Mouse (Mus musculus) megakaryocyte, embryonic 14.5 days (primary cell): ENCODE data around the gene Vezt. TPM values are rescaled to one million over a fixed set of nuclear protein-coding genes. Genes with fewer than 3 reads are reported as not detected.

ENCODE experiments used
- H3K27me3 ChIP-seq: replicated peaks from 2 replicates; pipeline ENCODE3; 2012; ENCODE audit warnings: inconsistent platforms
- H3K36me3 ChIP-seq: replicated peaks from 2 replicates; pipeline ENCODE3; 2012; ENCODE audit warnings: low read length, inconsistent platforms, mixed read lengths
- H3K4me1 ChIP-seq: 2 replicates; pipeline ENCODE4 v1.6.1; 2012; ENCODE audit warnings: inconsistent platforms
- H3K4me3 ChIP-seq: replicated peaks from 2 replicates; pipeline ENCODE3; 2012; ENCODE audit warnings: moderate library complexity, mild to moderate bottlenecking, inconsistent platforms
- H3K9me3 ChIP-seq: 2 replicates; pipeline ENCODE4 v1.6.1; 2012; ENCODE audit warnings: inconsistent platforms
- FLI1 ChIP-seq: IDR thresholded peaks from 2 replicates; pipeline ENCODE4 v1.6.1; 2012; ENCODE audit warnings: low read length, inconsistent platforms, mixed read lengths
- GATA1 ChIP-seq: IDR thresholded peaks from 3 replicates; pipeline ENCODE4 v1.6.1; 2012; ENCODE audit warnings: mixed read lengths, low read length, inconsistent platforms, borderline replicate concordance
- polyA plus RNA-seq: library from polyadenylated mRNA; stranded (reverse); fragments of >175 nt; gene quantifications from 2 replicates; pipeline ENCODE4 v1.2.3, GENCODE M21; 2012; ENCODE audit warnings: low replicate concordance; ENCODE audit not compliant: insufficient read depth

Vezt gene
- polyA plus RNA-seq, 1 experiment, result 1.7 TPM

DNA sequence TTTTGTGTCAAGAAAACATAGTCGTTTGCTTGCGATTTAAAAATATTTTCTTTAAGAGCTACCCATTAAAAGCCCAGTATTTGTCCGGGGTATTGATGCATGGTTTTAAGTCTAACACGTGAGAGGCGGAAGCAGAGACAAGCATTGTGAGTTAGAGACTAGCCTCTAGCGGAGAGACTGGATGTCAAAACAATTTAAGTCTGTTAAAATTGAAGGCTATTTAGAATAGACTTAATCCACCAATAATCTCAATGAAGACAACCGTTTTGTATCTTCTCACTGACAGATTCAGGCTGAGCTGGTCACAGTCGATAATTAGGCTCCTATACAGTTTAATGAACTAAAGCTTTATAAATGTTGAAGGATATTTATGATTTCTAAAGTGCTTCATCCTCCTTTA is 95.9 kb downstream of the Vezt start:
- no peaks in the 10 kb centered on the region for H3K36me3 ChIP-seq
- TF ChIP-seq GATA1 (no peak), FLI1 (no peak)
- H3K27me3 ChIP-seq, result peaks cover 2% of the 10 kb centered on the region
- H3K4me1 ChIP-seq, result no peaks in the 10 kb centered on the region
- no peak overlapping the region for H3K4me3 ChIP-seq
- no peaks in the 10 kb centered on the region for H3K9me3 ChIP-seq

DNA sequence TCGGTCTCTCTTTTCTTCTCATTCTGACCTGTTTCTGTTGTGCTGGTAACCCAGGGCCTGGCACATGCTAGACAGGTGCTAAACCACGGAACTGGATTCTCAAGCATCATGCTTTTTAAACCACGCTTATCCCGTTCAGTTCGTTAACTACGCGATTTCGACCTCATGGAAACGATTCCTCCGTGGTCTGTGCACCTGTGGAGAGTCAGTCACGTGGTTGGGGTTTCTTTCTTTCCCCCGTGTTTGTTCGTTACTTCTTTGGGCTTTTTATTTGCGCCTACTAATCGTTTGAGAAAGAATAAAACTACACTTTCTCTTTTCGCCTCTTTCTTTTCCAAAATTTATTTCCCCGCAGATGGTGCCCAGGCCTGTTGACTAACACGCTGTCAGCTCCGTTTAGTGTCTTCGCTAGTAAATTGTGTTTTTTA is 96.8 kb downstream of the Vezt start:
- Histone ChIP-seq H3K4me1 (no peaks in the 10 kb centered on the region), H3K4me3 (no peak overlapping the region), H3K9me3 (no peaks in the 10 kb centered on the region), H3K27me3 (peaks cover 2% of the 10 kb centered on the region), H3K36me3 (no peaks in the 10 kb centered on the region)
- TF ChIP-seq GATA1 (no peak), FLI1 (no peak)

- no peaks in the 10 kb centered on the region for H3K9me3 ChIP-seq
- no peaks in the 10 kb centered on the region for H3K36me3 ChIP-seq
- TF ChIP-seq FLI1 (no peak), GATA1 (no peak)
- no peaks in the 10 kb centered on the region for H3K4me1 ChIP-seq
- H3K4me3 ChIP-seq, result no peak overlapping the region
- H3K27me3 ChIP-seq, result no peaks in the 10 kb centered on the region
Measured at GRCm38 (mm10) chr10:93933980-93934379, 101.6 kb downstream of the Vezt start.

- no peaks in the 10 kb centered on the region for H3K27me3 ChIP-seq
- no peak overlapping the region for H3K4me3 ChIP-seq
- no peaks in the 10 kb centered on the region for H3K4me1 ChIP-seq
- no peaks in the 10 kb centered on the region for H3K9me3 ChIP-seq
- TF ChIP-seq FLI1 (no peak), GATA1 (no peak)
- H3K36me3 ChIP-seq, result no peaks in the 10 kb centered on the region
Measured at GRCm38 (mm10) chr10:93932861-93933260, 102.8 kb downstream of the Vezt start.

DNA sequence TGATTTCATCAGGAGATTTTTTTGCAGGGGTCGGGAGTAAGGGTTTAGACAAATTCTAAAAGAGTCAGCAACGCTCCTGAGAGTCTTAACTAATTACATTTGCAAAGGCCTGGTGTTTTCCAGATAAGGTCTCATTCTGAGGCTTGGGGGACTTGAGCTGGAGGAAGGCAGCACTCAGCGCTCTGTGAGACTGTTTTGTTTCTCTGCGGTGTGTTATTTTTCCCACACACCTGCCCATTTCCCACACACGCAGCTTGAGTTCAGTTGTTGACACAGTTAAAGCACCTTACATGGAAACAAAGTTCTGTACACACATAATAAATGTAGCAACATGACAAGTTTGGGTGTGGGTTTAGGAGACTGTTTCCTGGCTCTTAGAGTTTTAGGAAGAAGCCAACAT is 103.6 kb downstream of the Vezt start:
- no peaks in the 10 kb centered on the region for H3K27me3 ChIP-seq
- H3K9me3 ChIP-seq, result peaks cover 7% of the 10 kb centered on the region
- no peaks in the 10 kb centered on the region for H3K36me3 ChIP-seq
- no peaks in the 10 kb centered on the region for H3K4me1 ChIP-seq
- TF ChIP-seq FLI1, result no peak
- no peak for TF ChIP-seq GATA1
- no peak overlapping the region for H3K4me3 ChIP-seq

DNA sequence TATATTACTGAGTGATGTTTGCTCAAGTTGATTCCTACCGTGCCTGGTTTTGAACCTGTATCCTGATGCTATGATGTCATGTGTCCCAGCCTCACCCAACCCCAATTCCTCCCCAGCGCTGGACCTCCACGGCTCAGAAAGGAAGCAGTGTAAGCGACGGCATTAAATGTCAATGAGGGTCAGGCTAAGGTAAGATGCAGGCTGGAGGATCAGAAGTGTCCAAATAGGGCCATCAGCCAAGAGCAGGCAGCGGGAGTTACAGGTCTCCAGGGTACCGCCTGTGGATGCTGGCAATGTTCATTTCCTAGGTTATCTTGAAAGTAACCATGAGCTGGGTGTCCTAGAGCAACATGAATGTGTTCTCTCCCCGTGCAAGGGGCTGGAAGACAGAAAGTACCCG is 104.2 kb downstream of the Vezt start:
- no peaks in the 10 kb centered on the region for H3K36me3 ChIP-seq
- no peaks in the 10 kb centered on the region for H3K4me1 ChIP-seq
- TF ChIP-seq FLI1 (no peak), GATA1 (no peak)
- H3K27me3 ChIP-seq, result no peaks in the 10 kb centered on the region
- H3K9me3 ChIP-seq, result peaks cover 9% of the 10 kb centered on the region
- H3K4me3 ChIP-seq, result no peak overlapping the region

DNA sequence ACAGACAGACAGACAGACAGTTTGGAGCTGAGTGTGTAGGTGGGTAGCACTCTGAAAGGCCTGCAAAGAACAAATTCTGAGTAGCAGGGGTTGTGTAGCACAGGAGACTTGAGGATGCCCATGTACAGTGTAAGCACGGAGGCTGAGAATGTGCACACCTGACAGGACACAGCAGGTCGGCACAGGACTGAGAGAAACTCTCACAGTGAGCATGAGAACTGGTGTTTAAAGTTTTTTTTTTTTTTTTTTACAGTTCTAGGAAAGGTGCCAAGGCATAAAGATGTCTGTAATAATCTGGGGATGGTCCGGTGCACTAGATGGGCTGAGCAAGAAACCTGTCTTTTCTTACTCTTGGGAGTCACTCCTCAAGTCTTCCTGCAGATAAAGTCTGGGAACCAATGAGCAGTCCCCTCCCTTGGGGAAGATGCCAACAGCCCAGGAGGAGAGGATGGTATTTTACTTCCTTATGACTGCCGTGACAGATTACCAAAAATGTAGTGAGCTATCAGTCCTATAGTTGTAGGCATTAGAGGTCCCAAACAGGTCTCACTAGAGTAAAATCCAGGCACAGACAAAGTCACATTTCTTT is 105.3 kb downstream of the Vezt start:
- no peak for TF ChIP-seq GATA1
- TF ChIP-seq FLI1, result no peak
- Histone ChIP-seq H3K27me3 (no peaks in the 10 kb centered on the region), H3K4me3 (no peak overlapping the region), H3K36me3 (no peaks in the 10 kb centered on the region), H3K9me3 (peaks cover 9% of the 10 kb centered on the region), H3K4me1 (no peaks in the 10 kb centered on the region)

- Histone ChIP-seq H3K9me3 (peaks cover 9% of the 10 kb centered on the region), H3K4me1 (no peaks in the 10 kb centered on the region), H3K36me3 (no peaks in the 10 kb centered on the region), H3K27me3 (no peaks in the 10 kb centered on the region), H3K4me3 (no peak overlapping the region)
- TF ChIP-seq GATA1, result no peak
- no peak for TF ChIP-seq FLI1
Measured at GRCm38 (mm10) chr10:93924666-93925065, 111.0 kb downstream of the Vezt start.

DNA sequence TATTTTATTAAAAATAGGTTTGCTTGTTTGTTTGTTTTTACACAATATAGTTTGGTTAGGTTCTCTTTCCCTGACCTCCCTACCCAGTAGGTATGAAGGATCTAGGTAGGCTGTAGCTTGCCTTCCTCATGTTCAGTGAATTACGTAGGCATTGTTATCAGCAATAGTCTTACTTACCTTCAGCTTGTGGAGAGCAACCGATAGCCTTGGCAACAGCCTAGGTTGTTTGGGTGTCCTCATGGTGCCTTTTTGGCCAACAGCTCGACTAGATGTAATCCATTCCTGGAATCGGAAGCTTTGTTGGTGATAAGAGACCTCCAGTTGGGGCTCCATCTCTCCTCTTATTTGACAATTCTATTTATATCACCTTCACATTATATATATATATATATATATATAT is 114.5 kb downstream of the Vezt start:
- Histone ChIP-seq H3K36me3 (no peaks in the 10 kb centered on the region), H3K4me1 (peaks cover 14% of the 10 kb centered on the region), H3K4me3 (no peak overlapping the region), H3K27me3 (peaks cover 2% of the 10 kb centered on the region), H3K9me3 (no peaks in the 10 kb centered on the region)
- TF ChIP-seq GATA1, result no peak
- no peak for TF ChIP-seq FLI1

DNA sequence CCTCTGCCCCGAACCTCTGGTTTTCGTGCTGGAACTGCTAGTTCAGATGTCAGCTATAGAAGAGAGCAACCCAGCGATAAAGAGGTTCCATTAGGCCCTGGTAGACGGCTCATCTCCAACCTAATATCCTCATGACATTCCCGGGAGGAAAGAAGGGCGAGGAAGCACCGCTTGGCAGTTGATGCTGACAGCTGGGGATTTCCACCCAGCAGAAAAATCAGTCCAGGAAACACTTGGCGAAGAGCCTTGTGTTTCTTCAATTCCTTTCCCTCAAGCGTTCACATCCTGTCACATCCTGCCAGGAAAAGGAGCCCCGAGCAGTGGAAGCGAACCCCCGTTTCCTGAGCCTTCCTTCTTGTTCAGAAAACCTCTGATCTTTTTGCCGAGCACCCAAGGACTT is 116.4 kb downstream of the Vezt start:
- TF ChIP-seq GATA1, result no peak
- Histone ChIP-seq H3K27me3 (peaks cover 2% of the 10 kb centered on the region), H3K36me3 (no peaks in the 10 kb centered on the region), H3K4me3 (no peak overlapping the region), H3K4me1 (peaks cover 18% of the 10 kb centered on the region), H3K9me3 (no peaks in the 10 kb centered on the region)

DNA sequence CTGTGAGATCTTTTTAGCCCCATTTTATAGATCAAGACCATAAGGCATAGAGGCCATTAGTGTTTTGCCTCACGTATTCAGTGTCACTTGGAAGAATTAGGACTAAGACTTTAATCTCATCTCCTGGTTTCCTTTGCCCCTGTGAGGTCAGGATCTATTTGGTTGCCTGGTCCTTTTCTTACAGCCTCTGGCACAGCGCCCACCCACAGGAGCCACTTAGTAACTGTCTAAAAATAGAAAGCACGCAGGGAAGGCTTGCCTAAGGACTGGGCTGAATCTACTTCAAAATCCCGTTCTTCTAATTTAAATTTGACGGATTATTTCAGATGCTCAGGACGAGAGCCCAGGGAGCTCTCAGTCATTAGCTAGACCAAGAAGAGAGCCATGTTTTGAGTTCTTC is 116.9 kb downstream of the Vezt start:
- no peak overlapping the region for H3K4me3 ChIP-seq
- H3K4me1 ChIP-seq, result peaks cover 18% of the 10 kb centered on the region
- TF ChIP-seq FLI1, result no peak
- no peak for TF ChIP-seq GATA1
- no peaks in the 10 kb centered on the region for H3K36me3 ChIP-seq
- no peaks in the 10 kb centered on the region for H3K9me3 ChIP-seq
- H3K27me3 ChIP-seq, result peaks cover 2% of the 10 kb centered on the region
